Mouse (Mus musculus) testis, adult 2 months (tissue): ENCODE data around the gene Rbm20. TPM values are rescaled to one million over a fixed set of nuclear protein-coding genes. Genes with fewer than 3 reads are reported as not detected.

Experiments used
- H3K27ac ChIP-seq: fragments of 200-500 bp; 2 replicates; pipeline ENCODE4 v1.5.1; 2012; ENCODE audit warnings: low read depth, low read length; ENCODE audit not compliant: control insufficient read depth, insufficient read depth
- H3K27me3 ChIP-seq: fragments of 200-500 bp; 2 replicates; pipeline ENCODE4 v1.6.1; 2012; ENCODE audit warnings: mild to moderate bottlenecking, low read length, moderate library complexity; ENCODE audit not compliant: control insufficient read depth, insufficient read depth
- H3K36me3 ChIP-seq: fragments of 200-500 bp; 2 replicates; pipeline ENCODE4 v1.6.1; 2012; ENCODE audit warnings: mild to moderate bottlenecking, low read length; ENCODE audit not compliant: control insufficient read depth, insufficient read depth
- H3K4me1 ChIP-seq: fragments of 200-500 bp; 2 replicates; pipeline ENCODE4 v1.6.1; 2012; ENCODE audit warnings: low read length; ENCODE audit not compliant: control insufficient read depth, insufficient read depth
- H3K4me3 ChIP-seq: fragments of 200-500 bp; 2 replicates; pipeline ENCODE4 v1.5.1; 2012; ENCODE audit warnings: low read depth, mild to moderate bottlenecking, low read length, moderate library complexity, mixed read lengths; ENCODE audit not compliant: control insufficient read depth
- CTCF ChIP-seq: fragments of 200-500 bp; IDR thresholded peaks from 2 replicates; pipeline ENCODE4 v1.5.1; 2012; ENCODE audit warnings: low read depth, mild to moderate bottlenecking, inconsistent platforms, low read length, moderate library complexity; ENCODE audit not compliant: control insufficient read depth, insufficient read depth, insufficient replicate concordance
- POLR2A ChIP-seq: fragments of 200-500 bp; IDR thresholded peaks from 2 replicates; pipeline ENCODE4 v1.6.1; 2012; ENCODE audit warnings: low read depth, mild to moderate bottlenecking, inconsistent platforms, low read length, moderate library complexity; ENCODE audit not compliant: control insufficient read depth
- polyA plus RNA-seq: library from polyadenylated mRNA; depleted of rRNA; stranded (reverse); fragments of >200 nt; gene quantifications from 2 replicates; pipeline ENCODE4 v1.2.3, GENCODE M21; 2012

Gene Rbm20
- polyA plus RNA-seq, 1 experiment = 0.78 TPM

GRCm38 (mm10) chr19:53808041-53808777, 131.1 kb downstream of the Rbm20 start:
- H3K27ac ChIP-seq = peak overlapping the region; percentile 34; the same call in 1 of the 2 replicates
- TF ChIP-seq POLR2A (no peak), CTCF (no peak)
- no peaks in the 10 kb centered on the region for H3K36me3 ChIP-seq

GRCm38 (mm10) chr19:53809185-53809861, 132.2 kb downstream of the Rbm20 start:
- TF ChIP-seq POLR2A (no peak), CTCF (no peak)
- peaks cover 3% of the 10 kb centered on the region for H3K4me1 ChIP-seq
- H3K27me3 ChIP-seq = no peaks in the 10 kb centered on the region
- peak overlapping the region; percentile 66 for H3K27ac ChIP-seq
- H3K36me3 ChIP-seq = no peaks in the 10 kb centered on the region
- H3K4me3 ChIP-seq = no peak overlapping the region

More at GRCm38 (mm10) chr19:53808041-53808777, 131.1 kb downstream of the Rbm20 start:
- H3K27me3 ChIP-seq = no peaks in the 10 kb centered on the region
- peaks cover 3% of the 10 kb centered on the region for H3K4me1 ChIP-seq
- no peak overlapping the region for H3K4me3 ChIP-seq

- Histone ChIP-seq H3K4me3 (no peak overlapping the region), H3K4me1 (peaks cover 3% of the 10 kb centered on the region), H3K36me3 (no peaks in the 10 kb centered on the region), H3K27ac (peak overlapping the region; percentile 3; the same call in 1 of the 2 replicates), H3K27me3 (no peaks in the 10 kb centered on the region)
- TF ChIP-seq CTCF (no peak), POLR2A (no peak)
These were observed 132.9 kb downstream of the Rbm20 start for GRCm38 (mm10) chr19:53810024-53810423.

GRCm38 (mm10) chr19:53810584-53810983, 133.5 kb downstream of the Rbm20 start:
- H3K36me3 ChIP-seq = no peaks in the 10 kb centered on the region
- H3K27ac ChIP-seq = no peak overlapping the region; the same call in 1 of the 2 replicates
- H3K4me3 ChIP-seq = no peak overlapping the region
- no peaks in the 10 kb centered on the region for H3K27me3 ChIP-seq
- TF ChIP-seq CTCF (no peak), POLR2A (no peak)
- peaks cover 3% of the 10 kb centered on the region for H3K4me1 ChIP-seq

GRCm38 (mm10) chr19:53813576-53813975, 136.5 kb downstream of the Rbm20 start:
- Histone ChIP-seq H3K27me3 (no peaks in the 10 kb centered on the region), H3K4me3 (no peak overlapping the region), H3K36me3 (no peaks in the 10 kb centered on the region), H3K27ac (no peak overlapping the region), H3K4me1 (no peaks in the 10 kb centered on the region; the same call in 1 of the 2 replicates)
- no peak for TF ChIP-seq POLR2A
- no peak for TF ChIP-seq CTCF

GRCm38 (mm10) chr19:53815714-53816113, 138.6 kb downstream of the Rbm20 start:
- no peak overlapping the region for H3K27ac ChIP-seq

GRCm38 (mm10) chr19:53816242-53816641, 139.1 kb downstream of the Rbm20 start:
- TF ChIP-seq POLR2A (no peak), CTCF (no peak)
- no peaks in the 10 kb centered on the region for H3K4me1 ChIP-seq
- H3K36me3 ChIP-seq = no peaks in the 10 kb centered on the region
- no peak overlapping the region for H3K4me3 ChIP-seq
- no peak overlapping the region for H3K27ac ChIP-seq
- no peaks in the 10 kb centered on the region for H3K27me3 ChIP-seq

More at GRCm38 (mm10) chr19:53815714-53816113, 138.6 kb downstream of the Rbm20 start:
- no peaks in the 10 kb centered on the region for H3K27me3 ChIP-seq
- no peaks in the 10 kb centered on the region for H3K4me1 ChIP-seq
- no peak overlapping the region for H3K4me3 ChIP-seq
- no peaks in the 10 kb centered on the region for H3K36me3 ChIP-seq
- no peak for TF ChIP-seq CTCF
- no peak for TF ChIP-seq POLR2A
